Mouse (Mus musculus) hindbrain, embryonic 13.5 days (tissue): Measurements from ENCODE around the gene Map1b. TPM values are rescaled to one million over a fixed set of nuclear protein-coding genes. Genes with fewer than 3 reads are reported as not detected.
A peak's percentile ranks its signal among the peaks of the same experiment; 100 is the strongest.

Experiments used
- ATAC-seq: fragments of 200-750 bp; cut with Nextera tagmentation; 2 replicates; pipeline ENCODE4 v1.8.0; 2017; ENCODE audit warnings: moderate TSS enrichment; ENCODE audit not compliant: low FRiP score
- H3K27ac ChIP-seq: fragments of 300-500 bp; sonication (generic); 2 replicates; pipeline ENCODE4 v1.5.1; 2015; ENCODE audit warnings: inconsistent platforms, mild to moderate bottlenecking, moderate library complexity
- H3K27me3 ChIP-seq: fragments of 300-500 bp; sonication (generic); 2 replicates; pipeline ENCODE4 v1.6.1; 2015; ENCODE audit warnings: mild to moderate bottlenecking, inconsistent platforms
- H3K36me3 ChIP-seq: fragments of 300-500 bp; sonication (generic); 2 replicates; pipeline ENCODE4 v1.6.1; 2015; ENCODE audit warnings: mild to moderate bottlenecking, inconsistent platforms
- H3K4me1 ChIP-seq: fragments of 300-500 bp; sonication (generic); replicated peaks from 2 replicates; pipeline ENCODE4 v1.6.1; 2015; ENCODE audit warnings: inconsistent platforms
- H3K4me2 ChIP-seq: fragments of 300-500 bp; sonication (generic); 2 replicates; pipeline ENCODE4 v1.6.1; 2015; ENCODE audit warnings: inconsistent platforms, mild to moderate bottlenecking, moderate library complexity
- H3K4me3 ChIP-seq: fragments of 300-500 bp; sonication (generic); 2 replicates; pipeline ENCODE4 v1.5.1; 2015; ENCODE audit warnings: mild to moderate bottlenecking, inconsistent platforms
- H3K9ac ChIP-seq: fragments of 300-500 bp; sonication (generic); 2 replicates; pipeline ENCODE4 v1.6.1; 2015; ENCODE audit warnings: mild to moderate bottlenecking, inconsistent platforms
- H3K9me3 ChIP-seq: fragments of 300-500 bp; sonication (generic); 2 replicates; pipeline ENCODE4 v1.6.1; 2016; ENCODE audit warnings: inconsistent platforms
- WGBS: fragments of 180-500 bp; shearing (Covaris S2); methylation state at CpG from one replicate; pipeline ENCODE4 v1.1.7; 2015; 5-methylcytosine and 5-hydroxymethylcytosine counted together
- polyA plus RNA-seq: library from polyadenylated mRNA; unstranded; fragments of >200 nt; fragmentation: Nextera tagmentation; extraction: Ambion mirVana; gene quantifications from 2 replicates; pipeline ENCODE4 v1.2.1, GENCODE M21; 2015

The Map1b gene
- polyA plus RNA-seq, 1 experiment from 2014 or later = 2,103 TPM

GRCm38 (mm10) chr13:99454977-99455376 lies 61.4 kb downstream of the Map1b start:
- ATAC-seq = no peak
- Histone ChIP-seq H3K4me3 (no peak overlapping the region), H3K27me3 (no peaks in the 10 kb centered on the region), H3K4me1 (peaks cover 59% of the 10 kb centered on the region), H3K9ac (no peak overlapping the region), H3K4me2 (no peak overlapping the region), H3K27ac (peak overlapping the region; percentile 58), H3K9me3 (no peaks in the 10 kb centered on the region), H3K36me3 (peaks cover 8% of the 10 kb centered on the region)
- WGBS = 82% methylated on average over 7 of the region's 7 CpGs

- peaks cover 67% of the 10 kb centered on the region for H3K4me1 ChIP-seq
- H3K27me3 ChIP-seq = no peaks in the 10 kb centered on the region
- no peaks in the 10 kb centered on the region for H3K9me3 ChIP-seq
- no peak for ATAC-seq
- 86% methylated on average over 3 of the region's 3 CpGs for WGBS
- no peak overlapping the region for H3K4me3 ChIP-seq
- H3K36me3 ChIP-seq = peaks cover 8% of the 10 kb centered on the region
- H3K9ac ChIP-seq = no peak overlapping the region
- no peak overlapping the region for H3K27ac ChIP-seq
- H3K4me2 ChIP-seq = no peak overlapping the region
These were observed 63.9 kb downstream of the Map1b start for GRCm38 (mm10) chr13:99452444-99452843.

GRCm38 (mm10) chr13:99451276-99451675 lies 65.1 kb downstream of the Map1b start:
- H3K4me3 ChIP-seq = no peak overlapping the region
- H3K4me1 ChIP-seq = peaks cover 74% of the 10 kb centered on the region
- H3K27me3 ChIP-seq = no peaks in the 10 kb centered on the region
- WGBS = 81% methylated on average over 5 of the region's 5 CpGs
- peak overlapping the region; percentile 31; the same call in 1 of the 2 replicates for H3K27ac ChIP-seq
- no peak overlapping the region for H3K4me2 ChIP-seq
- H3K36me3 ChIP-seq = no peaks in the 10 kb centered on the region; the same call in 1 of the 2 replicates
- no peaks in the 10 kb centered on the region for H3K9me3 ChIP-seq
- ATAC-seq = no peak
- H3K9ac ChIP-seq = no peak overlapping the region

GRCm38 (mm10) chr13:99450766-99451165 lies 65.6 kb downstream of the Map1b start:
- ATAC-seq = no peak
- Histone ChIP-seq H3K36me3 (no peaks in the 10 kb centered on the region; the same call in 1 of the 2 replicates), H3K9ac (no peak overlapping the region), H3K4me1 (peaks cover 74% of the 10 kb centered on the region), H3K9me3 (no peaks in the 10 kb centered on the region), H3K27me3 (no peaks in the 10 kb centered on the region), H3K4me3 (no peak overlapping the region), H3K27ac (peak overlapping the region; percentile 48), H3K4me2 (no peak overlapping the region)
- 61% methylated on average over 7 of the region's 7 CpGs for WGBS

GRCm38 (mm10) chr13:99449547-99449946 lies 66.8 kb downstream of the Map1b start:
- H3K9me3 ChIP-seq = no peaks in the 10 kb centered on the region
- H3K27ac ChIP-seq = peak overlapping the region; percentile 58
- 80% methylated on average over 4 of the region's 4 CpGs for WGBS
- H3K4me3 ChIP-seq = no peak overlapping the region
- no peak overlapping the region for H3K4me2 ChIP-seq
- H3K9ac ChIP-seq = no peak overlapping the region
- H3K36me3 ChIP-seq = no peaks in the 10 kb centered on the region
- ATAC-seq = no peak
- H3K27me3 ChIP-seq = no peaks in the 10 kb centered on the region
- peaks cover 71% of the 10 kb centered on the region for H3K4me1 ChIP-seq

- peak overlapping the region; percentile 80 for H3K27ac ChIP-seq
- H3K4me3 ChIP-seq = no peak overlapping the region
- H3K9me3 ChIP-seq = no peaks in the 10 kb centered on the region
- no peak for ATAC-seq
- H3K9ac ChIP-seq = no peak overlapping the region
- H3K4me1 ChIP-seq = peaks cover 83% of the 10 kb centered on the region
- H3K27me3 ChIP-seq = no peaks in the 10 kb centered on the region
- no peak overlapping the region for H3K4me2 ChIP-seq
- H3K36me3 ChIP-seq = no peaks in the 10 kb centered on the region; the same call in 1 of the 2 replicates
- 25% methylated on average over 4 of the region's 4 CpGs for WGBS
These were observed 68.1 kb downstream of the Map1b start for GRCm38 (mm10) chr13:99448278-99448677.

- H3K27ac ChIP-seq = peak overlapping the region; percentile 75
- ATAC-seq = no peak
- no peaks in the 10 kb centered on the region for H3K27me3 ChIP-seq
- peak overlapping the region; percentile 43 for H3K9ac ChIP-seq
- 11% methylated on average over 11 of the region's 11 CpGs for WGBS
- no peaks in the 10 kb centered on the region; the same call in 1 of the 2 replicates for H3K36me3 ChIP-seq
- peak overlapping the region; percentile 30 for H3K4me2 ChIP-seq
- H3K4me3 ChIP-seq = peak overlapping the region; percentile 15
- no peaks in the 10 kb centered on the region for H3K9me3 ChIP-seq
- peaks cover 90% of the 10 kb centered on the region for H3K4me1 ChIP-seq
These were observed 68.7 kb downstream of the Map1b start for GRCm38 (mm10) chr13:99447403-99448199.

GRCm38 (mm10) chr13:99447002-99447401 lies 69.3 kb downstream of the Map1b start:
- Histone ChIP-seq H3K4me2 (peak overlapping the region; percentile 30), H3K27me3 (no peaks in the 10 kb centered on the region), H3K9me3 (no peaks in the 10 kb centered on the region), H3K4me1 (peaks cover 92% of the 10 kb centered on the region), H3K36me3 (peaks cover 2% of the 10 kb centered on the region), H3K4me3 (peak overlapping the region; percentile 15), H3K9ac (peak overlapping the region; percentile 43), H3K27ac (peak overlapping the region; percentile 75)
- no peak for ATAC-seq
- WGBS = 22% methylated on average over 7 of the region's 7 CpGs

GRCm38 (mm10) chr13:99444880-99445279 lies 71.5 kb downstream of the Map1b start:
- peaks cover 23% of the 10 kb centered on the region for H3K36me3 ChIP-seq
- H3K4me2 ChIP-seq = peak overlapping the region; percentile 43
- no peak overlapping the region; the same call in 1 of the 2 replicates for H3K4me3 ChIP-seq
- H3K27ac ChIP-seq = peak overlapping the region; percentile 92
- ATAC-seq = peak; percentile 37
- no peaks in the 10 kb centered on the region for H3K27me3 ChIP-seq
- peaks cover 91% of the 10 kb centered on the region for H3K4me1 ChIP-seq
- 0% methylated on average over 6 of the region's 6 CpGs for WGBS
- H3K9ac ChIP-seq = peak overlapping the region; percentile 59; the same call in 1 of the 2 replicates
- H3K9me3 ChIP-seq = no peaks in the 10 kb centered on the region

GRCm38 (mm10) chr13:99444431-99444871 lies 71.9 kb downstream of the Map1b start:
- Histone ChIP-seq H3K36me3 (peaks cover 27% of the 10 kb centered on the region), H3K27ac (peak overlapping the region; percentile 92), H3K4me2 (peak overlapping the region; percentile 43), H3K9me3 (no peaks in the 10 kb centered on the region), H3K4me3 (peak overlapping the region; percentile 23; the same call in 1 of the 2 replicates), H3K4me1 (peaks cover 86% of the 10 kb centered on the region), H3K9ac (peak overlapping the region; percentile 59), H3K27me3 (no peaks in the 10 kb centered on the region)
- WGBS = 3% methylated on average over 10 of the region's 10 CpGs
- peak; percentile 84 for ATAC-seq

- H3K9me3 ChIP-seq = no peaks in the 10 kb centered on the region
- peak overlapping the region; percentile 59 for H3K9ac ChIP-seq
- WGBS = 14% methylated on average over 7 of the region's 7 CpGs
- H3K4me1 ChIP-seq = peaks cover 78% of the 10 kb centered on the region
- H3K4me3 ChIP-seq = peak overlapping the region; percentile 23
- H3K27ac ChIP-seq = peak overlapping the region; percentile 92
- ATAC-seq = peak; percentile 62
- H3K4me2 ChIP-seq = peak overlapping the region; percentile 43
- peaks cover 35% of the 10 kb centered on the region for H3K36me3 ChIP-seq
- no peaks in the 10 kb centered on the region for H3K27me3 ChIP-seq
These were observed 72.7 kb downstream of the Map1b start for GRCm38 (mm10) chr13:99443484-99444175.
